Mouse (Mus musculus): ENCODE results near the gene Ube2q1.
A peak's percentile ranks its signal among the peaks of the same experiment; 100 is the strongest.
"Not testable (repeated sequence)": the region's sequence is repeated elsewhere in the genome, so short reads cannot be mapped to it uniquely, and the experiment has no call there.

The Ube2q1 gene

DNA sequence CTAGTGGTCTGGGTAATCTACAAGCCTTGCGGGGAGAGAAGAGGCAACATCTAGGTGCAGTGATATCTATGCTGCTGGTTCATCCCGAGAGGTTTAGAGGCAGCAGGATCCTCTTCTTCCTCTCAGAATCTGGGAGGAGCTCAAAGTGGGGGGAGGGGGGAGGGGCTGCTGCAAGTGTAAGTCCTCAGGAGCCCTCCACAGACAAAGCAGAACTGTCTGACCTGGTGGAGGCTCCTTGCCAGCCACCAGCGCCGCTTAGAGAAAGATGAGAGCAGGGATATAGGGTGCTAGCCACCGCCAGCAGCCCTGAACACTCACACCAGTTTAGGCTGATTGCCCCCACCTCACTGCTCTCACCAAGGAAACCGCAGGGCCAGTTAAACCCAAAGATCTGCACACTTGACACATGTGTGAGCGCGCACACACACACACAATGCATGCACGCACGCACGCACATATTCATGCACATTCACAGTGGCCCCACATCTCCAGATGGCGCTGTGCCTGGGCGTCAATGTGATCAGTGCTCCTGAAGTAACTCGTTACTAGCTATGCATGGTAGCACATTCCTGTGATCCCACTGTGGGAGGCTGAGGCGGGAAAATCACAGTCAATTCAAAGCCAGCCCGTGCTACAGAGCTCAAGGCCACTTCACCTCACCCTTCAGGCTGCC is 15.4 kb downstream of the Ube2q1 start:
- no peak for DNase-seq (ENCODE audit: low read depth)

- no peak for DNase-seq (ENCODE audit: low read depth)
Measured at GRCm38 (mm10) chr3:89794616-89795015, 21.2 kb downstream of the Ube2q1 start.

GRCm38 (mm10) chr3:89795746-89796145 is 22.3 kb downstream of the Ube2q1 start:
- no peak for DNase-seq (ENCODE audit: low read depth)

GRCm38 (mm10) chr3:89796358-89796757 is 22.9 kb downstream of the Ube2q1 start:
- no peak for DNase-seq (ENCODE audit: low read depth)

DNA sequence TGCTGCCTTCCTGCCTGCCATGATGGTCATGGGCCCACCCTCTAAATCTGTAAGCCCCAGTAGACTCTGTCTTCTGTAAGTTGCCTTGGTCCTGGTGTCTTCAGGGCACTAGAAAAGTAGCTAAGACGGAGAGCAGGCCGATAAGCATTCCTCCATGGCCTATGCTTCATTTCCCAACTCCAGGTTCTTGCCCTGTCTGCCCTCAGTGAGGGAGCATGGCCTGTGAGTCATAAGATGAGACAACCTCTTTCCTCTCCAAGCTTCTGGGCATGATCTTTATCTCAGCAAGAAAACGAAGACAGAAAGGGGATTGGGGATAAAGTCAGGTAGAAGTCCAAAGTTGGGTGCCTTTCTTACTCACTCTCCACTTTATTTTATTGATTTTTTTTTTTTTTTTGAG is 25.1 kb downstream of the Ube2q1 start:
- no peak for DNase-seq (ENCODE audit: low read depth)

DNA sequence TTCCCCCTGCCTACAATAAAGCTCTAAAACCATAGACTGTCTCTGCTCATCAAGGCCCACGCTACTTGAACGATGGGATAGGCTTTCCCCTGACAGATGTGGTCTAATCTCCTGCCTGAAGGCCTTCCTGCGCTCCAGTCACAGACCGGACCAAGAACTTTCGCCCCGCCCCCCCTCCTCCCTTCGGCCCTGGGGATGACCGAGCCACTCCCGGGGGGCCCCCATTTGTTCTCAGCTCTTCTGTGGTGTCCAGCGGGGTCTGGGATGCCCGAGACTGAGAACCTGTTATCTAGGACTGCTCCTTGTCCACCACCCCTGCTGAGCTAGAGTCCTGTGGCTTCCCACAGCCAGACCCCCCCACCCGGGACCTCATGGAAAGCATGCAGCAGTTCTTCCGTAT is 26.1 kb downstream of the Ube2q1 start:
- DNase-seq (ENCODE audit: low read depth): no peak

GRCm38 (mm10) chr3:89800078-89800477 is 26.7 kb downstream of the Ube2q1 start:
- not testable (repeated sequence) for DNase-seq (ENCODE audit: low read depth)

- no peak for DNase-seq (ENCODE audit: low read depth)
Measured at GRCm38 (mm10) chr3:89800774-89801506, 27.5 kb downstream of the Ube2q1 start.

DNA sequence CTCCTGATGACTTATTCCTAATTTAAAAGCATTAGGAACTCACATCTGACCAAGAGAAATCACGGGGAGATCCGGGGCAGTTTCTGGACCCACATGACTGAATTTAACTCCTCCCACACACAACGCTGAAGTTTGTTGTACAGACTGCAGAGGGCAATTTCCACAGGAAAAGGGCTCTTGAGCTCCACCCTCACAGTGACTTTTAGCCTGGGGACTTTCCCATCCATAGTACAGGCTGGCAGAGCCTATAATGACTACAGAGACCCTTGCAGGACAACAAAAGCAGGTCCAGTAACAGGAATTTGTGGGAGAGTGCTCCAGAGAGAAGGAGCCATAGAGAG is 28.1 kb downstream of the Ube2q1 start:
- no peak for DNase-seq (ENCODE audit: low read depth)

GRCm38 (mm10) chr3:89802876-89803275 is 29.5 kb downstream of the Ube2q1 start:
- DNase-seq (ENCODE audit: low read depth): no peak

DNA sequence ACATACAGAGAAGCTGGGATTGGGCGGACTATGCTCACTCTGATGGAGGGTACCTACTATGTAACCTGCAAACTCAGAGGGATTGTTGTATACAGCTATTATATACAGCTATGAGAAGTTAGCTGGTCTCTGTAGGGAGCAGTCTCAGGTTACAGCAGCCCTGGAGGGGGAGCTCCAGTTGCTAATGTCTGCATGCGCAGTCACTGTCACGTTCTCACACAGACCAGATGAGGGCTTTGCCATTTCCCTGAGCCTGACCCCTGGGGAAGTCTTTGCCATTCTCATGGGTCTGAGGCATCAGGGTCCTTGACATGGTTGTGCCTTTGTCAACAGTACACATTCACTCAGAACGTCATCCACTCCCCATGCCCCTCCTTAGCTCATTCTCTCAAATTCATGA is 31.8 kb downstream of the Ube2q1 start:
- DNase-seq (ENCODE audit: low read depth): no peak

- DNase-seq (ENCODE audit: low read depth): no peak
Measured at GRCm38 (mm10) chr3:89806751-89807150, 33.3 kb downstream of the Ube2q1 start.

DNA sequence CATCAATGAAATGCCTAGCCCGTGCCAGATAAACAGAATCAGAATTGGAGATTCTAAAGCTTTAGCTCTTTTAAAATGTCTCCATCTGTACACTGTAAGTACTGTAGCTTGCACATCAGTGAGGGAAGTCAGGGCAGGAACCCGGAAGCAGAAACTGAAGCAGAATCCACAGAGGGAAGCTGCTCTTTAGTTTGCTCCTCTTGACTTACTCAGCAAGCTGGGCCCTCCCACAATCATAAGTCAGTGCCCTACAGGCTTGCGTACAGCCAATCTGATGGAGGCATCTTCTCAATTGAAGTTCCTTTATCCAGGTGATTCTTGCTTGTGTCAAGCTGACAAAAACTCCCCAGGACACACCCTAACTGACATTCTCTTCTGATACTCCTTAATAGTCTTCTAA is 33.8 kb downstream of the Ube2q1 start:
- no peak for DNase-seq (ENCODE audit: low read depth)

DNA sequence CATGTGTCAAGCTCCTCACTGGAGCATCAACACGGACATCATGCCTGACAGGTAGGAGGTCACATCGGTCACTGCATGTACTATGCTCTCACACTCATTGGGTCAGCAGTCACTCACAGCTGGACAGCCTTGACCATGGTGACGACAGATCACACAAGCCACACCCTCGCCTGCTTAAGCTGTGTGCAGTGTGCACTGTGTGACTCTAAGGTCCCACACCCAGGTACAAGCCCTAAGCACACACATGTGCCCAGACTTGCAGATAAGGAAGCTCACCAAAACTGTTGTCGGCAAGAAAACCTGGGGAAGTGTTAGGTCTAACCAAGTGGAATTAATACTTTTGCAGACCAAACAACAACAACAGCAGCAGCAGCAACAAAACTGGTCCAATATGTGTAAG is 34.5 kb downstream of the Ube2q1 start:
- DNase-seq (ENCODE audit: low read depth): no peak

DNA sequence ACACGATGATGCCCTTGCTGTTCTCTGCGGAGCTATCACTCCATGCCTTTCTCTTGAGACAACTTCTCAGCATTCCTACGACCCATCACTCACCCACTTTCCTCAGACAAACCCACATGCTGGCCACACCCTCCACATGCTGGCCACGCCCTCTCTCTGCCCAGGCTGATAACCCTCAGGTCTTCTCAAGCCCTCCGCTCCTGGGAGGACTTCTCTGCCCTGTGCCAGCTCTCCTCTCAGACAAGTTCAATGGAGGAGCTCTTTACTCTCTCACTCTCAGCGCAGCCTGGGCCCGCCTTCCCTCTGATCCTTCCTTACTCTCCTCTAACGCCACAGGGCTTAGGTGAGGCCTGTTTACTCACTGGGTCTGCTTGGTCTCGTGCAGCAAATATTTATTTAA is 35.2 kb downstream of the Ube2q1 start:
- peak; percentile 74 for DNase-seq (ENCODE audit: low read depth)

GRCm38 (mm10) chr3:89810841-89811240 is 37.4 kb downstream of the Ube2q1 start:
- DNase-seq (ENCODE audit: low read depth): no peak

DNA sequence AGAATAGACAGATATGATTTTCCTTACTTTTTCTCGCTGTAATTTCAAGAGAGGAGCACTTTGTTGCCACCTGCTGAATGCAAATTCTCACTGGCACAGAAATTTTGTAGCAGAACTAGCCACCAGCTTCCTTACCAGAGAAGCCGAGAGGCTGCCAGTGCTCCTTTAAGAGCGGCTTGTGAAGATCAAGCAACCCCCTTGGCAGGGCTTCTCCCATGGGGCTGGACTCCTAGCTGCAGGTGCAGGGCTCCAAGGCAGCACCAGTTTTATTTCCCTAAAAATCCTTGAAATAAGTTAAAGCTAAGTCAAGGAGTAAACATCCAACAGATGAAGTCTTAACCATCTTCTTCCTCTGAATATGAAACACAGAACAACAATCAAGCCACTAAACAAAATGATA is 38.8 kb downstream of the Ube2q1 start:
- DNase-seq (ENCODE audit: low read depth): no peak

DNA sequence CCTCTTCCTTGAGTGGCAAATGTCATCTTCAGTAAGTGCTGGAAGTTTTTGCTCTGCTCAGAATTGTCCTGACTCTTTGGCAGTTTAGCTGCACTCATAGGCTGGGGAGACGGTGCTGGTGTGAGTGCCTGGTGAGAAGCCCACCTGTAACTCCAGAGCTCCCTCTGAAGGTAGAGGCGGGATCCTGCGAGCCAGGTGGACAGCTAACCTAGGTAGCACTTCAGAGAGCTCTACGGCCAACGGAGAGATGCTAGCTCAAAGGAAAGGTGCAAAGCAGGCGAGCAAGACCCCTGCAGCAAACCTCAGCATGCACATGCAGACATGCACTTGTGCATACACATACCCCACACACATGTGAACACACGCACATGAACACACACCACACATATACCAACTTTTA is 40.6 kb downstream of the Ube2q1 start:
- no peak for DNase-seq (ENCODE audit: low read depth)

DNA sequence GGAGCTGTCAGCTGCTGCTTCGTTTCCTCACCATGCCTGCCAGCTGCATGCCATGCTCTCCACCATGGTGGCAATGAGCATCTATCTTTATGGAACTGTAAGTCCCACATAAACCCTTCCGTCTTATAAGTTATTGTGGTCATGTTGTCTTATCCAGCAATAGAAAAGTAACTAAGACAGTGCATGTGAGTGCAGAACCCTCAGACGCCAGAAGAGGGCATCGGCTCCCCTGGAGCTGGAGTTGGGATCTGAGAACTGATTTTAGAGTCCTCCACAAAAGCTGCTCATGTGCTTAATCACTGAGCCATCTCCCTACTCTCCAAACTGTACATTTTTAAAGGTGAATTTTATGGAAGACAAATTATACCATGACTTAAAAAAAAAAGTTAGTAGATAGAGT is 43.6 kb downstream of the Ube2q1 start:
- no peak for DNase-seq (ENCODE audit: low read depth)

GRCm38 (mm10) chr3:89818605-89819004 is 45.2 kb downstream of the Ube2q1 start:
- DNase-seq (ENCODE audit: low read depth): no peak

DNA sequence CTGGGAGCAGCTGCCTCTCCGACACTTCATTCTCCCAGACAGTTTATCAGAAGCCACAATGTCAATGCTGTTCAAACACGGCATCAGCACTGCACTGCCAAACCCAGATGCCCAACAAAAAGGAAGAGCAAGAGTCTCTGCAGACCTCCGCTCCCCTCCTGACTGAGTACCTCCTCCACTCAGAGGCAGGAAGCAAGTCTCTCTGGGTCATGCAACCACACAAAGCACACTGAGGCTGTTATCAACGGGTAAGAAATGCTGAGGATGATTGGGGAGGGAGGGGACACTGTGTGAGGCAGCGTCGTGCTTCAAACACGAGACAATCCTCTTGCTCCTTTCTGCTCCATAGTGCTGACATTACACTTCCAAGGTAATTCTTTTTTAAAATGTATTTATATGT is 46.5 kb downstream of the Ube2q1 start:
- no peak for DNase-seq (ENCODE audit: low read depth)

DNA sequence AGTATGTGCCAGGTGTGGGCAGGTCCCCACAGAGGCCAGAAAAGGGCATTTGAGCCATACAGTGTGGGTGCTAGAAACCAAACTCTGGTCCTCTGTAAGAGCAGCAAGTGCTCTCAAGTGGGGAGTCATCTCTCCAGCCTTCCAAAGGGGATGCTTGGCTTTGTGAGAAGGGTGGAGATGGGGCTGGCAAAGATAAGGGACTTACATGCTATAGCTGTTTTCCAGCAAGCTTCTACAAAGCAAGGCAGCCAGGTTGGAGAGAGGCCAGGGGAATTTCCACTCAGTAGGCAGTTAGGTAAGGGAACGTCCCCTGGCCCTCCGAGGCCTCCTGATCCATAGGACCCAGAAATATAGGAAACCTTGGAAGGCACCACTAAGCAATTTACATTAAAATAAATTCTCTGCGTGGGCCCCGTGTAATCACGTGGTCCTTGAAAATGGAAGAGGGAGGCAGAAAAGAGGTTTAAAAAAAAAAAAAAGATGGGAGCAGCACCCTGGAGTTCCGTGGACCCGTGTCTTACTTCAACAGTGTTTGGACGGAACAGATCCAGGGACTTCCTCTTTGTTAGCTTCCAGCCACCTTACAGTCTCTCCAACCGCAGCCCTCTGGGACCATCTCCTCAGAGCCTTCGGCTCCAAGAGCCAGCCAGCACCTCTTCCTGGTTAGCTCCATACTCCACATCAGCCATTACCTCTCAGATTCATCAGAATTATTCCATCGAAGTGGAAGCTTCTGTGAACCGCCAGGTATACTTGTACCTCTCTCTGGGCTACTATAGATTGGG is 47.1 kb downstream of the Ube2q1 start:
- no peak for DNase-seq (ENCODE audit: low read depth)

- DNase-seq (ENCODE audit: low read depth): no peak
Measured at GRCm38 (mm10) chr3:89821096-89821513, 47.7 kb downstream of the Ube2q1 start.

Measured in c-Kit-positive CD71-positive TER-119-negative erythroid progenitor cells, embryonic 14.5 days (primary cell).